Comparison of ENCODE assay signal across 20 mouse cellular contexts in the genomic region with DNA sequence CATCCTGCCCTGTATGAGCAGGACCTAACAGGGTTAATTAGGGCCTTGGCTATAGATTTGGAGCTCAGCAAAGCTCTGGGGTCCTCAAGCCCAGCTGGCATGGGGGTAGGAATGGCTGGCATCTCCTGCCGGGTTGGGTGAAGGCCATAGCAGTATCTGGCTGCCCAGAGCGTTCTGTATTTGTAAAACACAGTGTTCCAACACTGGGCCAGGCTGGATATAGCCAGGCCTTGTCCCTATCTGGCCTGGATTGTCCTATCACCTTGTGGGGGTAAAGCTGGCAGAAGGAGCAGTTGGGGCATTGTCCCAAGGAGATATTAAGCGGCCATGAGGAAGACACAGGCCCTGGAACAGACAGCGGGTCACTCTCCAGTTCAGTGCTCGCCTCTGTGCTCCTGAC. TPM values are rescaled to one million over a fixed set of nuclear protein-coding genes. Genes with fewer than 3 reads are reported as not detected.
DNase-seq lines count a peak whose midpoint lies in the region; TF ChIP-seq lines count a peak whose summit lies in the region.
"Had no signal": no experiment of that assay in that cellular context is flagged by ENCODE, and none has a peak within 500 bp of the region (broad histone marks: within the 10 kb centered on the region; RNA-seq: fewer than 3 reads in every experiment).

No protein-coding gene starts in this region.

- no peak for TF ChIP-seq CTCF in ES-Bruce4 (IDR thresholded peaks at IDR 0.05; ENCODE audit: low read depth, low read length)

- H3K27me3 ChIP-seq in ES-Bruce4 (ENCODE audit: control insufficient read depth, insufficient read depth, low read length, poor library complexity, severe bottlenecking), result no peaks in the 10 kb centered on the region
- H3K27me3 ChIP-seq: heart, embryonic 13.5 days; limb, embryonic 15.5 days; midbrain, embryonic 13.5 days had no signal

- H3K4me3 ChIP-seq in ES-Bruce4 (ENCODE audit: low read depth, low read length), result 0 out of 2 replicates have a peak overlapping the region, but pooled peaks have one; percentile 87
- H3K4me3 ChIP-seq: megakaryocyte, embryonic 14.5 days had no signal

- H3K4me1 ChIP-seq in ES-Bruce4 (ENCODE audit: control insufficient read depth, insufficient read depth, low read length), result no peaks in the 10 kb centered on the region

- peak; percentile 50 to 60 for DNase-seq in cerebellum, postnatal 14 days
- no peak for DNase-seq in cerebellum, adult 9-11 months
- DNase-seq in heart, adult 9 months (ENCODE audit: low spot score in 2 of 2), result peak; percentile 17 to 45
- no peak for DNase-seq in heart, postnatal 25 days (ENCODE audit: low spot score)
- DNase-seq in left cerebral cortex, postnatal 14 days (ENCODE audit: low spot score in 2 of 2), result peak; percentile 26 to 41
- DNase-seq in left cerebral cortex, adult 9 months (ENCODE audit: low spot score in 2 of 2), result no peak
- DNase-seq: adrenal gland, postnatal 25 days; cerebellum, adult 8-10 months; gastrocnemius, postnatal 25 days; layer of hippocampus, adult 9-11 months; lung, embryonic 14.5 days; thymus, adult 2 months; thymus, postnatal 4 days had no signal

- no peaks in the 10 kb centered on the region for H3K9me3 ChIP-seq in ES-Bruce4 (replicated peaks; ENCODE audit: control insufficient read depth, insufficient read depth, low read length, poor library complexity, severe bottlenecking)
- H3K9me3 ChIP-seq: forebrain, embryonic 10.5 days; heart, embryonic 13.5 days; limb, embryonic 15.5 days; megakaryocyte, embryonic 14.5 days; midbrain, embryonic 13.5 days had no signal

- H3K27ac ChIP-seq in ES-Bruce4 (ENCODE audit: insufficient read depth, low read length), result no peak overlapping the region
- H3K27ac ChIP-seq: heart, embryonic 13.5 days; limb, embryonic 15.5 days; liver, embryonic 14.5 days; midbrain, embryonic 13.5 days had no signal

- intact Hi-C loops in heart, postnatal 25 days (cut with DNase I), result no loop called here
- intact Hi-C loops in left cerebral cortex, postnatal 14 days (cut with DNase I), result no loop called here

- TF ChIP-seq EP300 in ES-Bruce4 (IDR thresholded peaks at IDR 0.05; ENCODE audit: insufficient read depth, low read depth, low read length), result no peak

- H3K9ac ChIP-seq in ES-Bruce4 (ENCODE audit: low read depth, poor library complexity, severe bottlenecking), result peak overlapping the region; percentile 88
- H3K9ac ChIP-seq: limb, embryonic 15.5 days; liver, embryonic 14.5 days; lung, embryonic 14.5 days had no signal

- no peak for TF ChIP-seq POLR2A in ES-Bruce4 (IDR thresholded peaks at IDR 0.05; ENCODE audit: insufficient read depth, low read length)

- peaks cover 22% of the 10 kb centered on the region for H3K36me3 ChIP-seq in ES-Bruce4 (ENCODE audit: control insufficient read depth, insufficient read depth, low read length, poor library complexity, severe bottlenecking)
- H3K36me3 ChIP-seq: heart, embryonic 13.5 days; limb, embryonic 15.5 days had no signal

RNA-seq across cellular contexts. Expression of gene Ogdhl, which starts 1.4 kb away (rescaled TPM):
- total RNA-seq in heart, postnatal 25 days (2021), result 10 to 100 TPM; 78.0 to 92.1 TPM
- 10 to 100 TPM; 75.7 to 77.6 TPM for total RNA-seq in left cerebral cortex, postnatal 14 days (2021)
- polyA plus RNA-seq in ES-Bruce4 (2011; ENCODE audit: insufficient read depth, insufficient read length, low read depth, missing spikeins), result 90.3 and 93.8 TPM in 2 replicates

Comparison
In these comparisons a context has a peak if more than half of its experiments do, and no peak if none do; other contexts are left out.
1. DNase-seq: peak in cerebellum, postnatal 14 days (2 of 2), heart, adult 9 months (2 of 2) and left cerebral cortex, postnatal 14 days (2 of 2); none in cerebellum, adult 9-11 months (single experiment), heart, postnatal 25 days (single experiment) and left cerebral cortex, adult 9 months (0 of 2).